In the genomic region with DNA sequence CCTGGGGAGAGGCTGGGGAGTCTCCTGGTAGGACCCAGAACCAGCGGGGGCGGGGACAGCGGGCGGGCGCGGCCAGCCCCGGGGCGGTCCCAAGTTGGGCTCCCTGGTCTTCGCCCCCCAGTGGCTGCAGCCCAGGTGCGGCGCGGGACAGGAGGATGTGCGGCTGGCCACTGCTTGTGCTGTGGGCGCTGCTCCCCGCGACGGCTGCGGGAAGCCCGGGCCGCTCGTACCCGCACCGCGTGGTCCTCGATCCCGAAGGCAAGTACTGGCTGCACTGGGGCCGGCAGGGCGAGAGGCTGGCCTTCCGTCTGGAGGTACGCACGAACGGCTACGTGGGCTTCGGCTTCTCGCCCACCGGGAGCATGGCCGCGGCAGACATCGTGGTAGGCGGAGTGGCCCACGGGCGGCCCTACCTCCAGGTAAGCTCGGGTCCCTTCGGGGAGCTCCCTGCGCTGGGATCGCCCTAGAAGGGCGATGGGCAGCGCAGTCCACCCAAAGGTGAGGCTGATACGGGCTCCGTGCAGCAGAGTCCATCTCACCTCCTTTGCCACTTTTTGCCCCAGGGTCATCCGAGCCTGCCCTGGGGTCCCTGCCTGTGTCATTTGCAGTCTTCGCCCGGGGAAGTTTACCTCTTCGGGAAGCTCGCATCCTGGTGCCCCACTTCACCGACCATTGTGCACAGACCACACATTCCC, we compare ENCODE assay signal across 9 mouse cellular contexts. TPM values are rescaled to one million over a fixed set of nuclear protein-coding genes. Genes with fewer than 3 reads are reported as not detected.
DNase-seq lines count a peak whose midpoint lies in the region; ATAC-seq and TF ChIP-seq lines count a peak whose summit lies in the region.
"Had no signal": no experiment of that assay in that cellular context is flagged by ENCODE, and none has a peak within 500 bp of the region (broad histone marks: within the 10 kb centered on the region; RNA-seq: fewer than 3 reads in every experiment).

A gene (plus strand): TSS at position 69 of the 695 bp plus-strand sequence.

- H3K27me3 ChIP-seq in forebrain, embryonic 11.5 days (ENCODE audit: control insufficient read depth, insufficient read depth, low read length): peaks cover 24% of the 10 kb centered on the region
- H3K27me3 ChIP-seq in hindbrain, postnatal 0 days (ENCODE audit: insufficient read depth, low read length): peaks cover 21% of the 10 kb centered on the region
- peaks cover 35% of the 10 kb centered on the region for H3K27me3 ChIP-seq in liver, embryonic 15.5 days
- H3K27me3 ChIP-seq in neural tube, embryonic 12.5 days (replicated peaks): peaks cover 38% of the 10 kb centered on the region

- peak within 1 kb of the TSS; percentile 45 for H3K9ac ChIP-seq in forebrain, embryonic 11.5 days (ENCODE audit: low read length)
- H3K9ac ChIP-seq in hindbrain, postnatal 0 days (replicated peaks; ENCODE audit: low read length): peak within 1 kb of the TSS; percentile 33; the same call in 1 of the 2 replicates
- H3K9ac ChIP-seq in liver, embryonic 15.5 days: no peak within 1 kb of the TSS
- peak within 1 kb of the TSS; percentile 59 for H3K9ac ChIP-seq in neural tube, embryonic 12.5 days

- TF ChIP-seq CTCF in hindbrain, postnatal 0 days (IDR thresholded peaks at IDR 0.05; ENCODE audit: low read depth): no peak

- WGBS in forebrain, embryonic 11.5 days: 1% methylated on average over 56 of the region's 56 CpGs
- WGBS in hindbrain, postnatal 0 days: under 1% methylated on average over 54 of the region's 56 CpGs
- WGBS in liver, embryonic 15.5 days (ENCODE audit: insufficient replicate concordance): 2% methylated on average over 56 of the region's 56 CpGs
- WGBS in neural tube, embryonic 12.5 days: under 1% methylated on average over 54 of the region's 56 CpGs

- peak within 1 kb of the TSS; percentile 42 for H3K4me3 ChIP-seq in forebrain, embryonic 11.5 days (ENCODE audit: low read depth, low read length)
- peak within 1 kb of the TSS; percentile 41 for H3K4me3 ChIP-seq in hindbrain, postnatal 0 days (ENCODE audit: low read length)
- H3K4me3 ChIP-seq in liver, embryonic 15.5 days (replicated peaks): peak within 1 kb of the TSS; percentile 32
- peak within 1 kb of the TSS; percentile 48 for H3K4me3 ChIP-seq in neural tube, embryonic 12.5 days

- H3K27ac ChIP-seq in forebrain, embryonic 11.5 days (ENCODE audit: low read depth, low read length): no peak within 1 kb of the TSS
- no peak within 1 kb of the TSS for H3K27ac ChIP-seq in hindbrain, postnatal 0 days
- H3K27ac ChIP-seq in liver, embryonic 15.5 days (replicated peaks): no peak within 1 kb of the TSS
- H3K27ac ChIP-seq in neural tube, embryonic 12.5 days: no peak within 1 kb of the TSS

- H3K4me1 ChIP-seq in forebrain, embryonic 11.5 days (replicated peaks; ENCODE audit: control insufficient read depth, insufficient read depth, low read length): peaks cover 10% of the 10 kb centered on the region; the same call in 1 of the 2 replicates
- peaks cover 5% of the 10 kb centered on the region; the same call in 1 of the 2 replicates for H3K4me1 ChIP-seq in hindbrain, postnatal 0 days (ENCODE audit: insufficient read depth, low read length)
- peaks cover 6% of the 10 kb centered on the region; the same call in 1 of the 2 replicates for H3K4me1 ChIP-seq in liver, embryonic 15.5 days (replicated peaks)
- peaks cover 15% of the 10 kb centered on the region for H3K4me1 ChIP-seq in neural tube, embryonic 12.5 days

- DNase-seq in cerebellum, adult 9-10 months: no peak
- DNase-seq in ES-CJ7 (ENCODE audit: low read depth, low spot score): peak; percentile 31
- DNase-seq in forebrain, embryonic 11.5 days (ENCODE audit: low spot score): peak; percentile 78
- peak; percentile 13 for DNase-seq in hindbrain, postnatal 0 days (ENCODE audit: low spot score)

- H3K4me2 ChIP-seq in forebrain, embryonic 11.5 days (ENCODE audit: low read depth, low read length, severe bottlenecking): peak within 1 kb of the TSS; percentile 90
- H3K4me2 ChIP-seq in hindbrain, postnatal 0 days (ENCODE audit: low read depth, low read length): peak within 1 kb of the TSS; percentile 78
- peak within 1 kb of the TSS; percentile 58 for H3K4me2 ChIP-seq in liver, embryonic 15.5 days
- H3K4me2 ChIP-seq in neural tube, embryonic 12.5 days (replicated peaks): peak within 1 kb of the TSS; percentile 93

- no peaks in the 10 kb centered on the region for H3K9me3 ChIP-seq in forebrain, embryonic 11.5 days (ENCODE audit: control insufficient read depth, low read length)
- H3K9me3 ChIP-seq in hindbrain, postnatal 0 days (ENCODE audit: low read length): no peaks in the 10 kb centered on the region
- H3K9me3 ChIP-seq in liver, embryonic 15.5 days (replicated peaks): no peaks in the 10 kb centered on the region
- H3K9me3 ChIP-seq in neural tube, embryonic 12.5 days: no peaks in the 10 kb centered on the region

- H3K36me3 ChIP-seq in forebrain, embryonic 11.5 days (ENCODE audit: control insufficient read depth, insufficient read depth, low read length): no peaks in the 10 kb centered on the region
- no peaks in the 10 kb centered on the region for H3K36me3 ChIP-seq in hindbrain, postnatal 0 days (ENCODE audit: insufficient read depth, low read length)
- H3K36me3 ChIP-seq in liver, embryonic 15.5 days (replicated peaks): no peaks in the 10 kb centered on the region
- no peaks in the 10 kb centered on the region for H3K36me3 ChIP-seq in neural tube, embryonic 12.5 days

- ATAC-seq in cerebellum, adult (ENCODE audit: insufficient number of reproducible peaks, low FRiP score, low TSS enrichment): peak; percentile 34; the same call in 1 of the 2 replicates
- ATAC-seq in forebrain, embryonic 11.5 days (replicated peaks; ENCODE audit: low FRiP score): peak; percentile 78
- peak; percentile 25 for ATAC-seq in hindbrain, postnatal 0 days
- no peak for ATAC-seq in liver, embryonic 15.5 days (ENCODE audit: insufficient read depth)
- peak; percentile 73 for ATAC-seq in neural tube, embryonic 12.5 days (ENCODE audit: low FRiP score, low read depth)
- no peak for ATAC-seq in inflammation-experienced regulatory T-cells, adult 6 months

RNA-seq across cellular contexts. Expression of the gene that starts here (rescaled TPM):
- 2.6 and 2.9 TPM in 2 replicates for polyA plus RNA-seq in forebrain, embryonic 11.5 days (2014; fragmentation: Nextera tagmentation; extraction: Ambion mirVana)
- total RNA-seq in hindbrain, postnatal 0 days (2014; rRNA removed): 10.6 and 14.3 TPM in 2 replicates
- polyA plus RNA-seq in hindbrain, postnatal 0 days (2015; fragmentation: Nextera tagmentation; extraction: Ambion mirVana): 12.9 and 16.2 TPM in 2 replicates
- 0.12 and 0.14 TPM in 2 replicates for polyA plus RNA-seq in liver, embryonic 15.5 days (2015; fragmentation: Nextera tagmentation; extraction: Ambion mirVana)
- polyA plus RNA-seq in neural tube, embryonic 12.5 days (2016; fragmentation: Nextera tagmentation; extraction: Ambion mirVana): 32.6 and 39.2 TPM in 2 replicates
- not detected for polyA plus RNA-seq in inflammation-experienced regulatory T-cells, adult 6 months (2017; shearing (Covaris generic))
- polyA plus RNA-seq: C2C12 had no signal

Comparison
In these comparisons a context has a peak if more than half of its experiments do, and no peak if none do; other contexts are left out.
1. ATAC-seq: peak in cerebellum, adult (single experiment), forebrain, embryonic 11.5 days (single experiment), hindbrain, postnatal 0 days (single experiment) and neural tube, embryonic 12.5 days (single experiment); none in liver, embryonic 15.5 days (single experiment) and inflammation-experienced regulatory T-cells, adult 6 months (single experiment).
2. Peak in every context shown above with its lines, with median percentiles within 50 percentile points of each other: H3K4me2 ChIP-seq and H3K4me3 ChIP-seq.